Mouse (Mus musculus) MEL (cell line): Measurements from ENCODE around the gene Fbxl5.

ENCODE experiments used
- CTCF ChIP-seq, 3 experiments: IDR thresholded peaks in 2 of 3; conservative IDR thresholded peaks in 1 of 3; 2 replicates each; pipeline ENCODE4 v1.5.1; 2011 to 2012; ENCODE audit warnings: low read length in 3 of 3, low read depth in 2 of 3, mild to moderate bottlenecking in 2 of 3, improper control_type of control experiment in 1 of 3, inconsistent platforms in 1 of 3, mixed read lengths in 1 of 3, moderate library complexity in 1 of 3; ENCODE audit not compliant: control insufficient read depth in 1 of 3, insufficient read depth in 1 of 3, poor library complexity in 1 of 3, severe bottlenecking in 1 of 3
- NELFE ChIP-seq: IDR thresholded peaks from 2 replicates; pipeline ENCODE4 v1.6.1; 2011; ENCODE audit warnings: low read depth, low read length, improper control_type of control experiment
- POLR2A ChIP-seq, 2 experiments: IDR thresholded peaks; 2 replicates each; pipeline ENCODE4 v1.6.1; 2011 to 2012; ENCODE audit warnings: low read length in 2 of 2, mild to moderate bottlenecking in 2 of 2, control low read depth in 1 of 2, improper control_type of control experiment in 1 of 2, low read depth in 1 of 2, moderate library complexity in 1 of 2; ENCODE audit not compliant: control insufficient read depth in 1 of 2, insufficient read depth in 1 of 2, poor library complexity in 1 of 2
- POLR2AphosphoS2 ChIP-seq: IDR thresholded peaks from 2 replicates; pipeline ENCODE4 v1.6.1; 2011; ENCODE audit warnings: low read length, improper control_type of control experiment

GRCm38 (mm10) chr5:43732381-43732780 lies 89.1 kb downstream of the Fbxl5 start:
- TF ChIP-seq NELFE (no peak), CTCF (IDR thresholded peaks at IDR 0.05 in 2 of 3, conservative IDR thresholded peaks at IDR 0.05 in 1 of 3; ENCODE audit: control insufficient read depth in 1 of 3, insufficient read depth in 1 of 3, low read depth in 2 of 3, low read length in 3 of 3, poor library complexity in 1 of 3, severe bottlenecking in 1 of 3) (no peak), POLR2A (IDR thresholded peaks at IDR 0.05; ENCODE audit: control insufficient read depth in 1 of 2, insufficient read depth in 1 of 2, low read depth in 1 of 2, low read length in 2 of 2, poor library complexity in 1 of 2) (no peak), POLR2AphosphoS2 (no peak)
